Mouse (Mus musculus) embryonic facial prominence, embryonic 11.5 days (tissue): ENCODE results near the gene Cirbp. TPM values are rescaled to one million over a fixed set of nuclear protein-coding genes. Genes with fewer than 3 reads are reported as not detected.

Experiments used
- ATAC-seq: fragments of 200-750 bp; cut with Nextera tagmentation; replicated peaks from 2 replicates; pipeline ENCODE4 v1.8.0; 2017; ENCODE audit warnings: low read depth; ENCODE audit not compliant: insufficient number of reproducible peaks, low FRiP score, low TSS enrichment
- DNase-seq: peaks from one replicate; pipeline ENCODE4 v3.0.0-alpha.2; 2015; ENCODE audit warnings: low spot score
- H3K27ac ChIP-seq: fragments of 300-500 bp; sonication (generic); replicated peaks from 2 replicates; pipeline ENCODE4 v1.5.1; 2014; ENCODE audit warnings: mild to moderate bottlenecking, low read depth, low read length, control low read depth
- H3K27me3 ChIP-seq: fragments of 300-500 bp; sonication (generic); 2 replicates; pipeline ENCODE4 v1.6.1; 2014; ENCODE audit warnings: mild to moderate bottlenecking, low read length, moderate library complexity, mixed read lengths; ENCODE audit not compliant: control insufficient read depth, insufficient read depth
- H3K36me3 ChIP-seq: fragments of 300-500 bp; sonication (generic); replicated peaks from 2 replicates; pipeline ENCODE4 v1.6.1; 2014; ENCODE audit warnings: low read depth, mild to moderate bottlenecking, low read length, moderate library complexity, mixed read lengths; ENCODE audit not compliant: control insufficient read depth, insufficient read depth
- H3K4me1 ChIP-seq: fragments of 300-500 bp; sonication (generic); 2 replicates; pipeline ENCODE4 v1.6.1; 2014; ENCODE audit warnings: low read length, mixed read lengths; ENCODE audit not compliant: control insufficient read depth, insufficient read depth
- H3K4me2 ChIP-seq: fragments of 300-500 bp; sonication (generic); 2 replicates; pipeline ENCODE4 v1.6.1; 2014; ENCODE audit warnings: low read depth, mild to moderate bottlenecking, control low read depth, low read length, moderate library complexity
- H3K4me3 ChIP-seq: fragments of 300-500 bp; sonication (generic); 2 replicates; pipeline ENCODE4 v1.5.1; 2014; ENCODE audit warnings: low read depth, low read length, control low read depth
- H3K9ac ChIP-seq: fragments of 300-500 bp; sonication (generic); replicated peaks from 2 replicates; pipeline ENCODE4 v1.6.1; 2014; ENCODE audit warnings: mild to moderate bottlenecking, control low read depth, low read length
- H3K9me3 ChIP-seq: fragments of 300-500 bp; sonication (generic); replicated peaks from 2 replicates; pipeline ENCODE4 v1.6.1; 2016; ENCODE audit warnings: mild to moderate bottlenecking, low read length, inconsistent platforms, mixed read lengths; ENCODE audit not compliant: control insufficient read depth
- WGBS: fragments of 180-500 bp; shearing (Covaris S2); extraction: QIAGEN DNeasy Blood & Tissue Kit; methylation state at CpG from one replicate; pipeline ENCODE4 v1.1.7; 2014; 5-methylcytosine and 5-hydroxymethylcytosine counted together
- polyA plus RNA-seq: library from polyadenylated mRNA; unstranded; fragments of >200 nt; fragmentation: Nextera tagmentation; extraction: Ambion mirVana; gene quantifications from 2 replicates; pipeline ENCODE4 v1.2.1, GENCODE M21; 2014

Cirbp gene
- 74.0 and 77.8 TPM in 2 replicates for polyA plus RNA-seq

DNA sequence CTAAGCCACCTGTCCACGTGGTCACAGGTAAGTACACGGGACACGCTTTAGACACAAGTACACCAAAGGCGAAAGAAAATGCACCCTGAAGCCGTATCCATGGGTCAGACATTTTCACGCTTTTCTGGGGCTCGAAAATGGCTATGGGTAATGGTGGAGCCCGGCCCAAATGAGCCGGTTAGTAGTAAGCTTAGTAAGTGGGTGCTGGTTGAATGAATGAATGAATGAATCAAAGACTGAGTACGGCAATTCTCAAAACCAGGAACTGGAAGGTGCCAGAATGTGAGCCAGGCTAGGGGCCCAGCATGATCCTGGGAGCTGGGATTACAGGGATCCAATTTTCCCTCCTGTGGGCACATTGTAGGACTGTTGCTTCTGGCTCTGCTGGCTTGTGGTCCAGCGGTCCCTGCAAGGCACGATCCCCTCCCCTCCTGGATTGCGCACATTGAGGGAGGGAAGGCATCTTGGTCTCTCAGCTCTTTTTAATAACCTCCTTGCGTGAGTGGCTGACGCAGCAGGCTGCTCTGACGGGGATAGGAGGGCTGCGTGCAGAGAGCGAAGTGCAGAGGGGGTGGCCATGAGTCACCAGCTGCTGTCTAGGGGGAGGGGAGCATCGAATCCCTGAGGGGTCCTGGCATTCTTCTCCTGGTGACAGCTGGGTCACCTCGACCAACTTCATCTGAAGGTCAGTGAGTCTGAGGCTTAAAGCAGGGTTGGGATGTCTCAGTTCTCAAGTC lies at the start of gene Cirbp:
Gene Cirbp, plus strand, starts transcription at position 594 of the 737 bp plus-strand sequence.
- Histone ChIP-seq H3K4me1 (peaks cover 19% of the 10 kb centered on the region), H3K4me2 (peak within 1 kb of the TSS; percentile 87), H3K36me3 (peaks cover 3% of the 10 kb centered on the region), H3K27ac (peak within 1 kb of the TSS; percentile 99; the same call in 1 of the 2 replicates), H3K4me3 (peak within 1 kb of the TSS; percentile 32), H3K27me3 (no peaks in the 10 kb centered on the region), H3K9me3 (no peaks in the 10 kb centered on the region), H3K9ac (peak within 1 kb of the TSS; percentile 32; the same call in 1 of the 2 replicates)
- no peak for ATAC-seq
- peak; percentile 33 for DNase-seq
- 13% methylated on average over 20 of the region's 20 CpGs for WGBS

DNA sequence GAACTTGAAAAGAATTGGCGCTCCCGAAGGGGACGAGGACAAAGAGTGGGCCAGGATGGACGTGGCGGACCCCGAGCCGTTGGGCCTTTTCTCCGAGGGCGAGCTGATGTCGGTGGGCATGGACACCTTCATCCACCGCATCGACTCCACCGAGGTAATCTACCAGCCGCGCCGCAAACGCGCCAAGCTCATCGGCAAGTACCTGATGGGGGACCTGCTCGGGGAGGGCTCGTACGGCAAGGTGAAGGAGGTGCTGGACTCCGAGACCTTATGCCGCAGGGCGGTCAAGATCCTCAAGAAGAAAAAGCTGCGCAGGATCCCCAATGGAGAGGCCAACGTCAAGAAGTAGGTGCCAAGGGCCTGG lies 49.2 kb upstream of the Cirbp start:
- DNase-seq (peak; percentile 32), ATAC-seq (no peak)
- Histone ChIP-seq H3K4me2 (peak overlapping the region; percentile 86), H3K27me3 (no peaks in the 10 kb centered on the region), H3K36me3 (peaks cover 2% of the 10 kb centered on the region), H3K4me1 (peaks cover 13% of the 10 kb centered on the region), H3K9me3 (no peaks in the 10 kb centered on the region), H3K9ac (peak overlapping the region; percentile 87), H3K4me3 (peak overlapping the region; percentile 95), H3K27ac (no peak overlapping the region)
- under 1% methylated on average over 27 of the region's 27 CpGs for WGBS

DNA sequence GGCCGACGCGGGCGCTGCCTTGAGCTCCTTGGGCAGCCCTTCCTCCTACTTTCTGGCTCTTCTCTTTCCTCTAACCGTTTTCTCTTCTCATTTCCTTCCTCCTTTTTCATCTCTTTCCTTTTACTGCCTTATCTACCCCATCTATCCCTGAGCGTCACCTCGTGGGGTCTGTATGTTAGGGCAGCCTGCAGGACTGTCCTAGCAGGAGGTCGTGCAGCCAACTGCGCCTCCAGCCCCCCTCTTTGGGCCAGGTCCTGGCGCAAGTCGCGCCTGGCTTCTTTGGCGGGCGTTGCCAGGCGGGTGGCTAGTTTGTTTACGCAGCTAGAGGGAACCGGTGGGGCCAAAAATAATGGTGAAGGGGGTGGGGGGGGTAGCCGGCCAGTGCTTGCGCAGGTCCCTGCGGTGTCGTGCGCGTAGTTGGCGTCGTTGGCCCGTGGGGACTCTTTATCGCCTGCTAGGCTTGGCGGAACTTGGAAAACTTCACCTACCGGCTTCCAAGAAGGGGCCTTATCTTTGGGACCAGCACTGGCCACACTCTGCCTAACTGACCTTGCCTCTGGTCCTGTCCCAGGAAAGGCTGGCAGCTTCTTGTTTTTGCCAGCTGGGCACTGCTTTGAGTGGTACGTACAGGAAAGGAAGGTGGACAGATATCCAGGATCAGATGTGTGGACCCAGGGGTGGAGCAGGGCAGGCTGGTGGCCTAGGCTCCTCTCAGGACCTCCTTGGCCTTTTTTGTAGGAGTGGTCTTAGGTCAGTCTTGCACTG lies 48.7 kb upstream of the Cirbp start:
- 5% methylated on average over 30 of the region's 30 CpGs for WGBS
- ATAC-seq, result no peak

DNA sequence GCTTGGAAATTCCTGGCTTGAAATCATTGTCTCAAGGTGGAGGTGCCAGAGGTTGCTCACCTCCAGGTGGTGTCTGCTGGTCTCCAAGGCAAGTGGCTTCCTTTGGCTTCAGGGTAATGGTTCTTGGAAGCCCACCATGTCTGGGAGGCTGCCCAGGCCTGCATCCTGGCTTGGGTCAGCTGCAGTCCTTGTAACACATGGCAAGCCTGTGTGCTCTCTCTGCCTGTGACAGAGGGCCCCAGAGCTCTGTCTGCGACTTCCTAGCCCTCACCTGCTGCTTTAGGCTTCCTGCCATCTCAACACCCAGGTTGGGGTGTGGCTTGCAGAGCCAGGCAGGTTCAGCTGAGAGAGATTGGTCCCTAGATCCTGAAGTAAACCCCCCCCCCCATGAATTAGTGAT lies 48.0 kb upstream of the Cirbp start:
- Histone ChIP-seq H3K4me1 (peaks cover 13% of the 10 kb centered on the region), H3K4me3 (peak overlapping the region; percentile 95), H3K4me2 (peak overlapping the region; percentile 86), H3K9me3 (no peaks in the 10 kb centered on the region), H3K27ac (no peak overlapping the region), H3K27me3 (no peaks in the 10 kb centered on the region), H3K36me3 (peaks cover 4% of the 10 kb centered on the region), H3K9ac (peak overlapping the region; percentile 87)
- DNase-seq (no peak), ATAC-seq (no peak)
- 42% methylated on average over 1 of the region's 1 CpGs for whole genome bisulfite sequencing

More for the DNA sequence above, 48.7 kb upstream of the Cirbp start:
- Histone ChIP-seq H3K9me3 (no peaks in the 10 kb centered on the region), H3K4me1 (peaks cover 13% of the 10 kb centered on the region), H3K4me2 (peak overlapping the region; percentile 86), H3K27me3 (no peaks in the 10 kb centered on the region), H3K36me3 (peaks cover 4% of the 10 kb centered on the region), H3K27ac (no peak overlapping the region), H3K4me3 (peak overlapping the region; percentile 95), H3K9ac (peak overlapping the region; percentile 87)
- DNase-seq, result no peak

DNA sequence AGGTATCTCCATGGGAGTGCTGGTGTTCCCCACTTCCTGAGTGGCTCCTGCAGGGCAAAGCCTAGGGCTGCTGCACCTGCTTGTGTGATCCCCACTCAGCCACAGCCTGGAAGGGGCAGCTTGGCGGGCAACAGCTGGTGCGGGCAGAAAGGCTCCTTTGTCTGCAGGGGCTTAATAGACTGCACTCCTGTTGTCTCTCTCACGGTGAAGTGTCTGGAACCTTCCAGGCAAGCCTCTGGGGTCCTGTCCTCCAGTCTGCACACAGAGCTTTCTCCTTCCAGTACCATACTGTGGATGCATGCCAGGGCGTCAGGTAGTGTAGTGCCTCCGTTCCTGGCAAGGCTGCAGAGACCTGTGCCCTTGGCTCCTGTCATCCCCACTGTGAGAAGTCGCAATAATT lies 47.2 kb upstream of the Cirbp start:
- H3K36me3 ChIP-seq, result peaks cover 4% of the 10 kb centered on the region
- 67% methylated on average over 6 of the region's 6 CpGs for WGBS
- H3K27me3 ChIP-seq, result no peaks in the 10 kb centered on the region
- peaks cover 13% of the 10 kb centered on the region for H3K4me1 ChIP-seq
- H3K4me2 ChIP-seq, result peak overlapping the region; percentile 86
- no peak overlapping the region for H3K27ac ChIP-seq
- ATAC-seq (no peak), DNase-seq (no peak)
- no peaks in the 10 kb centered on the region for H3K9me3 ChIP-seq
- peak overlapping the region; percentile 37 for H3K9ac ChIP-seq
- 0 out of 2 replicates have a peak overlapping the region, but pooled peaks have one; percentile 15 for H3K4me3 ChIP-seq

DNA sequence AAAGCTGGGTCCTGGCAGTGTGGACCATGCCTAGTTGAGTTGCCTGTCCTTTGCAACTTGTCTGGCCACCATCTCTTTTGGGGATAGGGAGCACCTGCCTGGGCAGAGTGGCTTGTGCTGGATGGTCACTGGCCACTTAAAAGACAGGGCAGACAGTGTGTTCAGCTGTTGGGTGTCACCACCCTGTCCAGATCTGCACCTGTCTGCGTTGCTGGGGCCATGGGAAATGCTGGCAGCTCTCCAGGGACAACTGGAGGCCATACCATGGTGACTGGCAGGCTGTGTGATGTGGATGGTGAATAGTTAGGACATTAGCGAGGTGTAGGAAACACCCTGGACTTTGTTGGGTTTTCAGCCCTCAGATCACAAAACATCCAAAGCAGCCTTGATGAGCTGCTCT lies 45.6 kb upstream of the Cirbp start:
- no peaks in the 10 kb centered on the region for H3K9me3 ChIP-seq
- DNase-seq (no peak), ATAC-seq (no peak)
- no peak overlapping the region; the same call in 1 of the 2 replicates for H3K4me3 ChIP-seq
- no peak overlapping the region for H3K9ac ChIP-seq
- 86% methylated on average over 2 of the region's 2 CpGs for WGBS
- no peaks in the 10 kb centered on the region for H3K27me3 ChIP-seq
- H3K36me3 ChIP-seq, result peaks cover 7% of the 10 kb centered on the region
- H3K4me2 ChIP-seq, result no peak overlapping the region
- peaks cover 9% of the 10 kb centered on the region for H3K4me1 ChIP-seq
- H3K27ac ChIP-seq, result no peak overlapping the region

DNA sequence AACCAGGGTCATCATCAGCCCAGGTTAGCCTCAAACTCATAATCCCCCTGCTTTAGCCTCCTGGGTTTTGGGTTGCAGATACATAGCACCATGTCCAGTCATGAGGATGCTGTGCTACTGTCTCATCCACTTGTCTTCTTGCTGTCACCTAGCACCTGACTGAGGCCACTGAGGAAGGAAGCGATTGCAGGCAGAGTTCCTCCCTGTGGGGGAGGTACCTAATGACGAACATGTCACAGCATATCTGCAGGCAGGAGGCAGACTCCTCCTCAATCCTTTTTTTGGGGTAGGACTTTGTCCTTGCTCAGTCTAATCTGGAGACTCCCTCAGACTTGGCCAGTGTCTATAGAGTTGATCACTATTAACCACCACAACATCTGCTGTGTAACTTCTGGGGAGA lies 44.1 kb upstream of the Cirbp start:
- H3K9ac ChIP-seq, result no peak overlapping the region

More for the DNA sequence above, 44.1 kb upstream of the Cirbp start:
- Histone ChIP-seq H3K27ac (no peak overlapping the region), H3K36me3 (peaks cover 11% of the 10 kb centered on the region), H3K27me3 (no peaks in the 10 kb centered on the region), H3K4me1 (peaks cover 9% of the 10 kb centered on the region), H3K9me3 (no peaks in the 10 kb centered on the region), H3K4me2 (no peak overlapping the region), H3K4me3 (no peak overlapping the region)
- no peak for ATAC-seq
- WGBS, result 83% methylated on average over 2 of the region's 2 CpGs
- DNase-seq, result no peak
